In genomic region chr6:99725971-99726561, GRCm38 (mm10) we compare ENCODE assay signal across 8 mouse cellular contexts. TPM values are rescaled to one million over a fixed set of nuclear protein-coding genes. Genes with fewer than 3 reads are reported as not detected.
A peak's percentile ranks its signal among the peaks of the same experiment; 100 is the strongest.
DNase-seq lines count a peak whose midpoint lies in the region; ATAC-seq and TF ChIP-seq lines count a peak whose summit lies in the region.

TSS of gene Prok2 (minus strand) at chr6:99726392.

- no peak for ATAC-seq in kidney, embryonic 16.5 days (ENCODE audit: low FRiP score, low TSS enrichment)
- peak; percentile 76 for ATAC-seq in forebrain, embryonic 15.5 days (replicated peaks)
- ATAC-seq in limb, embryonic 13.5 days (ENCODE audit: low FRiP score, low read depth), result peak; percentile 30; the same call in 1 of the 2 replicates
- peak; percentile 49; the same call in 1 of the 2 replicates for ATAC-seq in neural tube, embryonic 14.5 days (ENCODE audit: low read depth)

- H3K9me3 ChIP-seq in kidney, embryonic 16.5 days (ENCODE audit: low read length), result no peaks in the 10 kb centered on the region
- no peaks in the 10 kb centered on the region for H3K9me3 ChIP-seq in forebrain, embryonic 15.5 days
- no peaks in the 10 kb centered on the region for H3K9me3 ChIP-seq in limb, embryonic 13.5 days
- H3K9me3 ChIP-seq in neural tube, embryonic 14.5 days (ENCODE audit: control insufficient read depth, low read length), result no peaks in the 10 kb centered on the region

- H3K27ac ChIP-seq in kidney, embryonic 16.5 days (ENCODE audit: low read length), result no peak within 1 kb of the TSS
- H3K27ac ChIP-seq in forebrain, embryonic 15.5 days (replicated peaks), result no peak within 1 kb of the TSS
- peak within 1 kb of the TSS; percentile 28; the same call in 1 of the 2 replicates for H3K27ac ChIP-seq in limb, embryonic 13.5 days
- H3K27ac ChIP-seq in neural tube, embryonic 14.5 days (ENCODE audit: low read depth, low read length), result no peak within 1 kb of the TSS

- no peaks in the 10 kb centered on the region for H3K36me3 ChIP-seq in kidney, embryonic 16.5 days (ENCODE audit: insufficient read depth, low read length)
- H3K36me3 ChIP-seq in forebrain, embryonic 15.5 days, result no peaks in the 10 kb centered on the region
- H3K36me3 ChIP-seq in limb, embryonic 13.5 days, result no peaks in the 10 kb centered on the region
- H3K36me3 ChIP-seq in neural tube, embryonic 14.5 days (ENCODE audit: control insufficient read depth, insufficient read depth, low read length), result no peaks in the 10 kb centered on the region

- peak within 1 kb of the TSS; percentile 47 for H3K9ac ChIP-seq in kidney, embryonic 16.5 days (replicated peaks; ENCODE audit: low read length)
- H3K9ac ChIP-seq in forebrain, embryonic 15.5 days (replicated peaks), result peak within 1 kb of the TSS; percentile 50
- H3K9ac ChIP-seq in limb, embryonic 13.5 days, result peak within 1 kb of the TSS; percentile 67
- peak within 1 kb of the TSS; percentile 41 for H3K9ac ChIP-seq in neural tube, embryonic 14.5 days (replicated peaks; ENCODE audit: low read depth, low read length)

- no peak for DNase-seq in kidney, adult 11 months
- peak; percentile 38 for DNase-seq in brain, embryonic 14.5 days (ENCODE audit: low read depth)
- DNase-seq in spleen, postnatal 10 days (ENCODE audit: low spot score in 2 of 2), result no peak
- DNase-seq in B cell, adult 2 months, result no peak

- peak within 1 kb of the TSS; percentile 95 for H3K4me2 ChIP-seq in kidney, embryonic 16.5 days (replicated peaks; ENCODE audit: low read depth, low read length)
- peak within 1 kb of the TSS; percentile 100 for H3K4me2 ChIP-seq in forebrain, embryonic 15.5 days (replicated peaks)
- peak within 1 kb of the TSS; percentile 98 for H3K4me2 ChIP-seq in limb, embryonic 13.5 days (replicated peaks)
- peak within 1 kb of the TSS; percentile 90 for H3K4me2 ChIP-seq in neural tube, embryonic 14.5 days (ENCODE audit: low read depth, low read length)

- peaks cover 51% of the 10 kb centered on the region for H3K27me3 ChIP-seq in kidney, embryonic 16.5 days (ENCODE audit: insufficient read depth, low read length)
- H3K27me3 ChIP-seq in forebrain, embryonic 15.5 days, result peaks cover 29% of the 10 kb centered on the region
- H3K27me3 ChIP-seq in limb, embryonic 13.5 days, result peaks cover 59% of the 10 kb centered on the region
- H3K27me3 ChIP-seq in neural tube, embryonic 14.5 days (ENCODE audit: control insufficient read depth, insufficient read depth, low read length), result peaks cover 28% of the 10 kb centered on the region

- H3K4me1 ChIP-seq in kidney, embryonic 16.5 days (ENCODE audit: insufficient read depth, low read length), result peaks cover 15% of the 10 kb centered on the region
- H3K4me1 ChIP-seq in forebrain, embryonic 15.5 days, result peaks cover 19% of the 10 kb centered on the region
- H3K4me1 ChIP-seq in limb, embryonic 13.5 days, result peaks cover 29% of the 10 kb centered on the region
- H3K4me1 ChIP-seq in neural tube, embryonic 14.5 days (ENCODE audit: control insufficient read depth, insufficient read depth, low read length), result peaks cover 10% of the 10 kb centered on the region

- TF ChIP-seq CTCF in brain, embryonic 14.5 days (IDR thresholded peaks at IDR 0.05; ENCODE audit: borderline replicate concordance, extremely low read depth, insufficient read depth, insufficient read length), result no peak

- H3K4me3 ChIP-seq in kidney, embryonic 16.5 days (ENCODE audit: low read length), result peak within 1 kb of the TSS; percentile 46
- H3K4me3 ChIP-seq in forebrain, embryonic 15.5 days, result peak within 1 kb of the TSS; percentile 55
- H3K4me3 ChIP-seq in limb, embryonic 13.5 days, result peak within 1 kb of the TSS; percentile 52
- peak within 1 kb of the TSS; percentile 42 for H3K4me3 ChIP-seq in neural tube, embryonic 14.5 days (ENCODE audit: low read depth, low read length)

- under 1% methylated on average over 61 of the region's 61 CpGs for WGBS in kidney, embryonic 16.5 days
- under 1% methylated on average over 49 of the region's 61 CpGs for WGBS in forebrain, embryonic 15.5 days
- WGBS in limb, embryonic 13.5 days, result under 1% methylated on average over 60 of the region's 61 CpGs
- under 1% methylated on average over 37 of the region's 61 CpGs for WGBS in neural tube, embryonic 14.5 days

- TF ChIP-seq POLR2A in brain, embryonic 14.5 days (IDR thresholded peaks at IDR 0.05; ENCODE audit: borderline replicate concordance, extremely low read depth, insufficient read depth, insufficient read length, poor library complexity, severe bottlenecking), result no peak

RNA-seq across cellular contexts. Expression of gene Prok2, which starts in this region (rescaled TPM):
- polyA plus RNA-seq in kidney, embryonic 16.5 days (2015; fragmentation: Nextera tagmentation; extraction: Ambion mirVana), result 0.17 TPM in 1 of 2 replicates, not detected in the other
- polyA plus RNA-seq in brain, embryonic 14.5 days (2012; rRNA removed), result 0.06 and 0.46 TPM in 2 replicates
- 2.1 and 2.4 TPM in 2 replicates for polyA plus RNA-seq in forebrain, embryonic 15.5 days (2015; fragmentation: Nextera tagmentation; extraction: Ambion mirVana)
- 1.8 and 2.5 TPM in 2 replicates for polyA plus RNA-seq in limb, embryonic 13.5 days (2015; fragmentation: Nextera tagmentation; extraction: Ambion mirVana)
- polyA plus RNA-seq in neural tube, embryonic 14.5 days (2014; fragmentation: Nextera tagmentation; extraction: Ambion mirVana), result not detected in 2 replicates

Comparison
In these comparisons a context has a peak if more than half of its experiments do, and no peak if none do; other contexts are left out.
1. Peak in DNase-seq in brain, embryonic 14.5 days; RNA of the gene not detected or under 1 TPM.
2. Peak in ATAC-seq, H3K4me3 ChIP-seq, H3K9ac ChIP-seq and H3K4me2 ChIP-seq in neural tube, embryonic 14.5 days; RNA of the gene not detected or under 1 TPM.